8 mouse cellular contexts compared by ENCODE assay signal in the genomic region with DNA sequence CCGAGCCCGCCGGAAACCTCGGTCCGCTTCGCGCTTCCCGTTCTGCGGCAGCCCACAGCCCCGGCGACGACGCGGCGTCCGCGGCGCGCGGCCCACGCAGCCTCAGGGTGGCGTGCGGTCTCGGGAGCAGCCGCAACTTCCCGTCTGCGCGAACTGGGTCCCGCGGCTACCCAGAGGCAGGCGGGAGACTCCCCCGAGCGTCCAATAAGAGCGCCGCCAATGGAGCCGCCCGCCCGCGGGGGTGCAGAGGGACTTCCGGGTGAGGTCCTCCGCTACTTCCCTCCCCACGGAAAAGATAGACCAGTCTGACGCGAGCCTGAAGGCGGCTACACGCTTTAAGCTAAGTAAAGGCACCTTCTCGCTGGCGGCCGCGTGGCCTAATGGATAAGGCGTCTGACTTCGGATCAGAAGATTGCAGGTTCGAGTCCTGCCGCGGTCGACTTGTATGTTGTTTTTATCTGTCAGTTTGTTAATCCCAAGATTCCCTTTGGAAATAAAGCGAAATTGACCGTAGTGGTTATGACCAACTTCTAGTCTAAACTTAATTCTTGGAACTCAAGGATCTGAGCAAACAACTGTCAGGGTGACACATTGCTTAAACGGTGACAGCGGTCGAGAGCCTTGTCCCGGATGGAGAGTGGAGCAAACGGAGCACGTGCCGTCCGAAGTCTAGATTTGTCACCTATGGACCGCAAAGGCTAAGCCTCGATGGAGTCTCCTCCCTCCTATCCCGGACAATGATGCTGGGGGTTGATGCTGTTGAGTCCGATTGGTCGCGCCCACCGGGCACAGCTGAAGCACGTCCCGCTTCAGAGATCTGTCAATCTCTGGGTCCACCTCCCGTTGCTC. TPM values are rescaled to one million over a fixed set of nuclear protein-coding genes. Genes with fewer than 3 reads are reported as not detected.
DNase-seq lines count a peak whose midpoint lies in the region; ATAC-seq lines count a peak whose summit lies in the region.

A gene (minus strand): TSS at position 310 of the 849 bp plus-strand sequence.

- no peaks in the 10 kb centered on the region for H3K9me3 ChIP-seq in heart, embryonic 14.5 days (ENCODE audit: control insufficient read depth, low read length)
- no peaks in the 10 kb centered on the region for H3K9me3 ChIP-seq in liver, embryonic 13.5 days (replicated peaks)
- H3K9me3 ChIP-seq in stomach, embryonic 16.5 days (replicated peaks; ENCODE audit: control insufficient read depth, low read length) = no peaks in the 10 kb centered on the region

- peak within 1 kb of the TSS; percentile 83 to 97 for H3K4me3 ChIP-seq in heart, embryonic 14.5 days (ENCODE audit: control insufficient read depth in 1 of 2, insufficient read depth in 1 of 2, low read depth in 1 of 2, low read length in 2 of 2)
- peak within 1 kb of the TSS; percentile 93 for H3K4me3 ChIP-seq in liver, embryonic 13.5 days (replicated peaks)
- peak within 1 kb of the TSS; percentile 75 for H3K4me3 ChIP-seq in stomach, embryonic 16.5 days (replicated peaks; ENCODE audit: low read length)

- DNase-seq in c-Kit-negative CD71-positive TER-119-positive erythroid progenitor cells, embryonic 14.5 days (ENCODE audit: low read depth, low spot score) = peak; percentile 90
- DNase-seq in fibroblast of lung, adult 2 months (ENCODE audit: low read depth) = peak; percentile 96
- DNase-seq in kidney, postnatal 14 days = peak; percentile 99
- DNase-seq in liver, embryonic 13.5 days = peak; percentile 97
- DNase-seq in neural tube, embryonic 10.5 days (ENCODE audit: extremely low spot score, low spot score) = peak; percentile 100

- peak within 1 kb of the TSS; percentile 93 for H3K9ac ChIP-seq in heart, embryonic 14.5 days (ENCODE audit: low read length)
- peak within 1 kb of the TSS; percentile 94 for H3K9ac ChIP-seq in liver, embryonic 13.5 days
- H3K9ac ChIP-seq in stomach, embryonic 16.5 days (ENCODE audit: low read length) = peak within 1 kb of the TSS; percentile 91

- H3K27me3 ChIP-seq in heart, embryonic 14.5 days (ENCODE audit: control insufficient read depth, insufficient read depth, low read length) = no peaks in the 10 kb centered on the region
- H3K27me3 ChIP-seq in liver, embryonic 13.5 days = peaks cover 8% of the 10 kb centered on the region
- no peaks in the 10 kb centered on the region; the same call in 1 of the 2 replicates for H3K27me3 ChIP-seq in stomach, embryonic 16.5 days (ENCODE audit: control insufficient read depth, insufficient read depth, low read length)

- peak within 1 kb of the TSS; percentile 71 to 81 for H3K27ac ChIP-seq in heart, embryonic 14.5 days (replicated peaks in 1 of 2; ENCODE audit: control insufficient read depth in 1 of 2, insufficient read depth in 1 of 2, low read depth in 2 of 2, low read length in 2 of 2)
- peak within 1 kb of the TSS; percentile 85 for H3K27ac ChIP-seq in liver, embryonic 13.5 days
- peak within 1 kb of the TSS; percentile 90 for H3K27ac ChIP-seq in stomach, embryonic 16.5 days (ENCODE audit: low read length)

- ATAC-seq in CD4-positive, CD25-positive, alpha-beta regulatory T cell, adult 4 months = peak; percentile 92
- ATAC-seq in heart, embryonic 14.5 days (ENCODE audit: insufficient number of reproducible peaks, insufficient read depth, low FRiP score, low read depth) = peak; percentile 95
- peak; percentile 93 for ATAC-seq in liver, embryonic 13.5 days (ENCODE audit: low read depth)
- ATAC-seq in stomach, embryonic 16.5 days (ENCODE audit: insufficient read depth, low FRiP score) = peak; percentile 98

- H3K4me2 ChIP-seq in heart, embryonic 14.5 days (ENCODE audit: low read length) = peak within 1 kb of the TSS; percentile 84
- peak within 1 kb of the TSS; percentile 99 for H3K4me2 ChIP-seq in liver, embryonic 13.5 days
- H3K4me2 ChIP-seq in stomach, embryonic 16.5 days (ENCODE audit: low read depth, low read length) = peak within 1 kb of the TSS; percentile 96

- H3K4me1 ChIP-seq in heart, embryonic 14.5 days (ENCODE audit: control insufficient read depth in 2 of 2, insufficient read depth in 2 of 2, low read length in 2 of 2) = peaks cover 17 to 25% of the 10 kb centered on the region in 2 experiments
- H3K4me1 ChIP-seq in liver, embryonic 13.5 days (replicated peaks) = peaks cover 64% of the 10 kb centered on the region
- H3K4me1 ChIP-seq in stomach, embryonic 16.5 days (ENCODE audit: control insufficient read depth, insufficient read depth, low read length) = peaks cover 20% of the 10 kb centered on the region

- peaks cover 27% of the 10 kb centered on the region for H3K36me3 ChIP-seq in heart, embryonic 14.5 days (ENCODE audit: control insufficient read depth, insufficient read depth, low read length)
- H3K36me3 ChIP-seq in liver, embryonic 13.5 days = peaks cover 29% of the 10 kb centered on the region
- H3K36me3 ChIP-seq in stomach, embryonic 16.5 days (ENCODE audit: control insufficient read depth, insufficient read depth, low read length) = 0 out of 2 replicates have a peak, but pooled peaks cover 3% of the 10 kb centered on the region

- WGBS in heart, embryonic 14.5 days = under 1% methylated on average over 76 of the region's 76 CpGs
- WGBS in liver, embryonic 13.5 days (ENCODE audit: insufficient replicate concordance) = under 1% methylated on average over 76 of the region's 76 CpGs
- under 1% methylated on average over 76 of the region's 76 CpGs for WGBS in stomach, embryonic 16.5 days

RNA-seq across cellular contexts. Expression of the gene that starts here (rescaled TPM):
- 10 to 100 TPM; 29.3 to 34.8 TPM for polyA plus RNA-seq in CD4-positive, CD25-positive, alpha-beta regulatory T cell, adult 4 months (2017; shearing (Covaris generic))
- 26.3 and 31.0 TPM in 2 replicates for polyA plus RNA-seq in heart, embryonic 14.5 days (2014; fragmentation: Nextera tagmentation; extraction: Ambion mirVana)
- 15.4 and 18.5 TPM in 2 replicates for polyA plus RNA-seq in liver, embryonic 13.5 days (2015; fragmentation: Nextera tagmentation; extraction: Ambion mirVana)
- polyA plus RNA-seq in stomach, embryonic 16.5 days (2015; fragmentation: Nextera tagmentation; extraction: Ambion mirVana) = 25.4 and 30.8 TPM in 2 replicates

Comparison
In these comparisons a context has a peak if more than half of its experiments do, and no peak if none do; other contexts are left out.
1. Peak in every context shown above with its lines: DNase-seq, ATAC-seq, H3K4me3 ChIP-seq and H3K27ac ChIP-seq.